Mouse (Mus musculus): ENCODE results near the gene Elovl4.

Gene Elovl4

GRCm38 (mm10) chr9:83805977-83806815 is at the start of gene Elovl4:
TSS of gene Elovl4 (minus strand) at chr9:83806277.
- DNase-seq = peak; percentile 92 to 96

- no peak for DNase-seq
Measured at GRCm38 (mm10) chr9:83852464-83852863, 46.4 kb upstream of the Elovl4 start.

- DNase-seq = no peak
Measured at GRCm38 (mm10) chr9:83834748-83835313, 28.8 kb upstream of the Elovl4 start.

GRCm38 (mm10) chr9:83833811-83834747 is 28.0 kb upstream of the Elovl4 start, which contains the start of gene Ttk:
TSS of gene Ttk (plus strand) at chr9:83834689.
- peak; percentile 91 to 93 for DNase-seq

- no peak for DNase-seq
Measured at GRCm38 (mm10) chr9:83831152-83831551, 25.1 kb upstream of the Elovl4 start.

- DNase-seq = no peak
Measured at GRCm38 (mm10) chr9:83829896-83830295, 23.8 kb upstream of the Elovl4 start.

GRCm38 (mm10) chr9:83822925-83823324 is 16.8 kb upstream of the Elovl4 start:
- DNase-seq = no peak

GRCm38 (mm10) chr9:83820976-83821375 is 14.9 kb upstream of the Elovl4 start:
- no peak for DNase-seq

- no peak for DNase-seq
Measured at GRCm38 (mm10) chr9:83819188-83819587, 13.1 kb upstream of the Elovl4 start.

GRCm38 (mm10) chr9:83807562-83807961 is 1.5 kb upstream of the Elovl4 start:
- DNase-seq = peak in 1 of 2 experiments; percentile 72

- peak in 1 of 2 experiments; percentile 61 for DNase-seq
Measured at GRCm38 (mm10) chr9:83805164-83805976, 707 bp downstream of the Elovl4 start.

GRCm38 (mm10) chr9:83804341-83804740 is 1.7 kb downstream of the Elovl4 start:
- peak in 1 of 2 experiments; percentile 22 for DNase-seq

GRCm38 (mm10) chr9:83797898-83798297 is 8.2 kb downstream of the Elovl4 start:
- peak; percentile 55 to 72 for DNase-seq

GRCm38 (mm10) chr9:83796875-83797274 is 9.2 kb downstream of the Elovl4 start:
- DNase-seq = no peak

GRCm38 (mm10) chr9:83789326-83789725 is 16.8 kb downstream of the Elovl4 start:
- no peak for DNase-seq

- no peak for DNase-seq
Measured at GRCm38 (mm10) chr9:83785501-83785900, 20.6 kb downstream of the Elovl4 start.

GRCm38 (mm10) chr9:83778317-83778960 is 27.6 kb downstream of the Elovl4 start:
- DNase-seq = no peak

GRCm38 (mm10) chr9:83761318-83761717 is 44.8 kb downstream of the Elovl4 start:
- no peak for DNase-seq

GRCm38 (mm10) chr9:83731877-83732276 is 74.2 kb downstream of the Elovl4 start:
- no peak for DNase-seq

GRCm38 (mm10) chr9:83730836-83731235 is 75.2 kb downstream of the Elovl4 start:
- DNase-seq = no peak
